ENCODE assay signal across 28 mouse cellular contexts in the genomic region with DNA sequence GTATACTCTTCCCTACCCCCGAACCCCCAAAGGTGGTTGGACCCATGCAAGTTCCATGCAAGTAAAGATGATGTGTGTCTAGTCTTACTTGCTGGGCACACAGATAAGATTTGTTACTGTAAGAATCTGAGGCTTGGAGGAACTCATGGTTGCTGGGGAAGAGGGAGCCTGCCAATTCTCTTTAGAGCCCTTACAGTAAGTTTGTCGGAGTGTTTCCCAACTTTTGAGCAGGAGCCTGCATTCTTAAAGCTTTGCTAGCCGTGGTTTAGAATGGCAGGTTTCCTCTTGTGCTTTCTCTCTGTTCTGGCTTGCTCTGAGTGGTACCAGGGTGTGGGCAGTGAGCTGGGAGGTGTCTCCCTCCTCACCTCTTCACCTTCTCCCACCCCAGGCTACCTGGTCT. TPM values are rescaled to one million over a fixed set of nuclear protein-coding genes. Genes with fewer than 3 reads are reported as not detected.
DNase-seq lines count a peak whose midpoint lies in the region; ATAC-seq and TF ChIP-seq lines count a peak whose summit lies in the region.
"Had no signal": no experiment of that assay in that cellular context is flagged by ENCODE, and none has a peak within 500 bp of the region (broad histone marks: within the 10 kb centered on the region; RNA-seq: fewer than 3 reads in every experiment).

No protein-coding gene starts in this region.

- ATAC-seq in limb, embryonic 13.5 days (ENCODE audit: low FRiP score, low read depth), result no peak
- ATAC-seq: forebrain, embryonic 14.5 days; liver, embryonic 12.5 days; liver, postnatal 0 days had no signal

- no peaks in the 10 kb centered on the region for H3K36me3 ChIP-seq in limb, embryonic 13.5 days
- H3K36me3 ChIP-seq: heart, embryonic 13.5 days; liver, embryonic 12.5 days; neural tube, embryonic 12.5 days had no signal

- peak overlapping the region; percentile 24; the same call in 1 of the 2 replicates for H3K27ac ChIP-seq in gastrocnemius, adult 2 months
- peak overlapping the region; percentile 22; the same call in 1 of the 2 replicates for H3K27ac ChIP-seq in limb, embryonic 13.5 days
- H3K27ac ChIP-seq in left cerebral cortex, adult 2 months, result no peak overlapping the region
- no peak overlapping the region for H3K27ac ChIP-seq in layer of hippocampus, adult 2 months
- H3K27ac ChIP-seq: heart, adult 2 months; heart, embryonic 13.5 days; hindbrain, embryonic 14.5 days; kidney, postnatal 0 days; liver, embryonic 12.5 days; macrophage; neural tube, embryonic 12.5 days had no signal

- no peaks in the 10 kb centered on the region for H3K9me3 ChIP-seq in limb, embryonic 13.5 days
- H3K9me3 ChIP-seq: heart, embryonic 13.5 days; liver, embryonic 12.5 days; neural tube, embryonic 12.5 days had no signal

- H3K4me2 ChIP-seq in limb, embryonic 13.5 days (replicated peaks), result 0 out of 2 replicates have a peak overlapping the region, but pooled peaks have one; percentile 19
- H3K4me2 ChIP-seq: heart, embryonic 13.5 days; hindbrain, embryonic 14.5 days; liver, embryonic 12.5 days; neural tube, embryonic 12.5 days had no signal

- no peak for DNase-seq in gastrocnemius, adult 2 months
- DNase-seq in gastrocnemius, postnatal 36 days, result no peak
- peak; percentile 29 for DNase-seq in testis, postnatal 10 days (ENCODE audit: low spot score)
- no peak for DNase-seq in testis, postnatal 14 days (ENCODE audit: low spot score)
- no peak for DNase-seq in left cerebral cortex, adult 2 months (ENCODE audit: extremely low spot score in 1 of 2, low spot score in 2 of 2)
- DNase-seq in layer of hippocampus, adult 2 months (ENCODE audit: low spot score in 2 of 2), result no peak
- DNase-seq: adrenal gland, adult 2 months; adrenal gland, postnatal 36 days; cerebellum, adult 2 months; cerebellum, postnatal 14 days; gastrocnemius, postnatal 25 days; heart, adult 2 months; heart, postnatal 10 days; kidney, postnatal 4 days; layer of hippocampus, postnatal 36 days; liver, postnatal 0 days; midbrain, embryonic 14.5 days; right cerebral cortex, adult 18-20 months; spleen, adult 18-20 months had no signal

- 65% methylated on average over 3 of the region's 3 CpGs for WGBS in limb, embryonic 13.5 days

- H3K4me3 ChIP-seq in gastrocnemius, adult 2 months, result no peak overlapping the region
- no peak overlapping the region for H3K4me3 ChIP-seq in limb, embryonic 13.5 days
- H3K4me3 ChIP-seq in left cerebral cortex, adult 2 months, result no peak overlapping the region
- no peak overlapping the region for H3K4me3 ChIP-seq in layer of hippocampus, adult 2 months
- H3K4me3 ChIP-seq: heart, adult 2 months; heart, embryonic 13.5 days; liver, embryonic 12.5 days; neural tube, embryonic 12.5 days had no signal

- H3K27me3 ChIP-seq in limb, embryonic 13.5 days, result no peaks in the 10 kb centered on the region
- H3K27me3 ChIP-seq: neural tube, embryonic 12.5 days had no signal

- intact Hi-C loops in gastrocnemius, adult 2 months (cut with DNase I), result no loop called here
- intact Hi-C loops in gastrocnemius, postnatal 36 days (cut with DNase I), result no loop called here
- intact Hi-C loops in left cerebral cortex, adult 2 months (cut with DNase I), result no loop called here

- TF ChIP-seq CTCF in gastrocnemius, adult 2 months (IDR thresholded peaks at IDR 0.05), result no peak
- TF ChIP-seq CTCF in left cerebral cortex, adult 2 months (IDR thresholded peaks at IDR 0.05), result no peak
- no peak for TF ChIP-seq CTCF in layer of hippocampus, adult 2 months (conservative IDR thresholded peaks at IDR 0.05)

- H3K9ac ChIP-seq in limb, embryonic 13.5 days, result no peak overlapping the region
- H3K9ac ChIP-seq: heart, embryonic 13.5 days; hindbrain, embryonic 14.5 days; liver, embryonic 12.5 days; liver, postnatal 0 days; neural tube, embryonic 12.5 days had no signal

- peaks cover 79% of the 10 kb centered on the region for H3K4me1 ChIP-seq in limb, embryonic 13.5 days

RNA-seq across cellular contexts. Expression of a gene that starts 7.2 kb away (rescaled TPM):
- total RNA-seq in gastrocnemius, adult 2 months (2021), result 10 to 100 TPM; 37.5 to 46.3 TPM
- 10 to 100 TPM; 25.0 to 25.6 TPM for total RNA-seq in gastrocnemius, postnatal 36 days (2021)
- polyA plus RNA-seq in limb, embryonic 13.5 days (2015; fragmentation: Nextera tagmentation; extraction: Ambion mirVana), result 7.0 and 7.4 TPM in 2 replicates
- total RNA-seq in left cerebral cortex, adult 2 months (2021), result 10 to 100 TPM; 83.3 to 93.1 TPM
- total RNA-seq in layer of hippocampus, adult 2 months (2021), result 100 to 1,000 TPM; 138 to 153 TPM
- total RNA-seq: MEL had no signal

Comparison
In these comparisons a context has a peak if more than half of its experiments do, and no peak if none do; other contexts are left out.
1. H3K27ac ChIP-seq: peak in gastrocnemius, adult 2 months (single experiment) and limb, embryonic 13.5 days (single experiment); none in left cerebral cortex, adult 2 months (single experiment) and layer of hippocampus, adult 2 months (single experiment).